Mouse (Mus musculus) hindlimb bud, embryonic 11.5 days (tissue): ENCODE data around the gene Rab11fip3.

Source experiments
- DNase-seq: peaks from one replicate; pipeline ENCODE4 v3.0.0-alpha.2; 2012; ENCODE audit warnings: low read depth, low spot score; ENCODE audit errors: extremely low spot score

Rab11fip3 gene

GRCm38 (mm10) chr17:25941511-25942241 lies 127.7 kb downstream of the Rab11fip3 start:
- no peak for DNase-seq
